Mouse (Mus musculus): ENCODE measurements around the gene Nudt2.

GRCm38 (mm10) chr4:41497995-41498845 is 33.3 kb downstream of the Nudt2 start:
- TF ChIP-seq CTCF (IDR thresholded peaks at IDR 0.05; ENCODE audit: borderline replicate concordance, control insufficient read depth, extremely low read depth, insufficient read depth, low read length, poor library complexity) (no peak), POLR2A (IDR thresholded peaks at IDR 0.05; ENCODE audit: control insufficient read depth, extremely low read depth, insufficient read depth, low read length, poor library complexity) (no peak)

Data from thymus, adult 2 months (tissue).